Mouse (Mus musculus) G1E-ER4 (cell line): ENCODE measurements around the gene Fli1. TPM values are rescaled to one million over a fixed set of nuclear protein-coding genes. Genes with fewer than 3 reads are reported as not detected.

Experiments used
- GATA1 ChIP-seq: IDR thresholded peaks from one replicate; pipeline ENCODE4 v1.8.0; 2012; ENCODE audit warnings: low read length, inconsistent platforms
- polyA plus RNA-seq: library from polyadenylated mRNA; stranded (reverse); fragments of >175 nt; gene quantifications from 2 replicates; pipeline ENCODE4 v1.2.3, GENCODE M21; 2012

Gene Fli1
- polyA plus RNA-seq, 1 experiment: 8.3 TPM

GRCm38 (mm10) chr9:32561190-32561890, 18.7 kb upstream of the Fli1 start:
- no peak for TF ChIP-seq GATA1

GRCm38 (mm10) chr9:32559859-32560258, 17.2 kb upstream of the Fli1 start:
- no peak for TF ChIP-seq GATA1

- no peak for TF ChIP-seq GATA1
Observed at GRCm38 (mm10) chr9:32559454-32559853, 16.8 kb upstream of the Fli1 start.

- peak; percentile 96 for TF ChIP-seq GATA1
Observed at GRCm38 (mm10) chr9:32556313-32556712, 13.7 kb upstream of the Fli1 start.

- TF ChIP-seq GATA1: no peak
Observed at GRCm38 (mm10) chr9:32555279-32555678, 12.6 kb upstream of the Fli1 start.

GRCm38 (mm10) chr9:32550541-32550940, 7.9 kb upstream of the Fli1 start:
- TF ChIP-seq GATA1: no peak

- TF ChIP-seq GATA1: no peak
Observed at GRCm38 (mm10) chr9:32549462-32550384, 7.1 kb upstream of the Fli1 start.

GRCm38 (mm10) chr9:32546731-32547130, 4.1 kb upstream of the Fli1 start:
- no peak for TF ChIP-seq GATA1

GRCm38 (mm10) chr9:32544731-32545661, 2.3 kb upstream of the Fli1 start:
- no peak for TF ChIP-seq GATA1

GRCm38 (mm10) chr9:32543923-32544575, 1.4 kb upstream of the Fli1 start:
- no peak for TF ChIP-seq GATA1

- no peak for TF ChIP-seq GATA1
Observed at GRCm38 (mm10) chr9:32543040-32543581, 450 bp upstream of the Fli1 start.

- TF ChIP-seq GATA1: no peak
Observed at GRCm38 (mm10) chr9:32541223-32541901, 1.3 kb downstream of the Fli1 start.

- no peak for TF ChIP-seq GATA1
Observed at GRCm38 (mm10) chr9:32540406-32541222, 2.0 kb downstream of the Fli1 start.
